Mouse (Mus musculus) layer of hippocampus, adult 18-20 months (tissue): ENCODE measurements around the gene Csf2rb. TPM values are rescaled to one million over a fixed set of nuclear protein-coding genes. Genes with fewer than 3 reads are reported as not detected.
A peak's percentile ranks its signal among the peaks of the same experiment; 100 is the strongest.
"Not testable (repeated sequence)": the region's sequence is repeated elsewhere in the genome, so short reads cannot be mapped to it uniquely, and the experiment has no call there.

Experiments used
- DNase-seq, 2 experiments: peaks; one replicate each; pipeline ENCODE4 v3.0.0; 2022; ENCODE audit warnings: low spot score in 2 of 2
- long read RNA-seq: library from polyadenylated mRNA; stranded (forward); transcript quantifications from one replicate; pipeline ENCODE4 v2.0.0, GENCODE M21; 2021
- total RNA-seq, 2 experiments: library from RNA; stranded (reverse); gene quantifications; 2 replicates each; pipeline ENCODE4 v1.2.3; 2021

Gene Csf2rb
- under 1 TPM; 0.84 to 0.97 TPM for total RNA-seq
- long read RNA-seq, result 0 reads

- no peak for DNase-seq
Observed at GRCm38 (mm10) chr15:78325671-78326339, at the start of gene Csf2rb. Csf2rb (plus strand) TSS chr15:78325752.

- DNase-seq, result no peak
Observed at GRCm38 (mm10) chr15:78278308-78278707, 47.2 kb upstream of the Csf2rb start.

GRCm38 (mm10) chr15:78287941-78288340 is 37.6 kb upstream of the Csf2rb start:
- no peak for DNase-seq

DNA sequence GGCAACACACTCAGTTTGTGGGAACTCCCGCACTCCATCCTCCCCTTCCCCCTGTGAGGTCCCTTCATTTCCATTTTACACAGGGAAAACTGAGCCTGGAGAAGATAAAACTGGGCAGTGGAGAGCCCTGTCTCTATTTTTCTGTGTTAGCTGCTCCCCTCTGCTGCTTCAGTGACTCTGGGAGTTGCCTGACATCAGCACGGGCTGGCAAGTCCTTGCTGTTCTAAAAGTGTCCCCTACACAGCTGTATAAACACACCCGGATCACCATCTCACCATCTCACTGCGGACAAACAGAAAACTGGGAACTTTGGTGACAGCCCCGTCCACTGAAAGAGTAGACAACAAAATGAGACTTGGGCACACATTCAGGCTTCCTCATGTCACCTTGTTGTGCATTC is 35.8 kb upstream of the Csf2rb start:
- not testable (repeated sequence) for DNase-seq

DNA sequence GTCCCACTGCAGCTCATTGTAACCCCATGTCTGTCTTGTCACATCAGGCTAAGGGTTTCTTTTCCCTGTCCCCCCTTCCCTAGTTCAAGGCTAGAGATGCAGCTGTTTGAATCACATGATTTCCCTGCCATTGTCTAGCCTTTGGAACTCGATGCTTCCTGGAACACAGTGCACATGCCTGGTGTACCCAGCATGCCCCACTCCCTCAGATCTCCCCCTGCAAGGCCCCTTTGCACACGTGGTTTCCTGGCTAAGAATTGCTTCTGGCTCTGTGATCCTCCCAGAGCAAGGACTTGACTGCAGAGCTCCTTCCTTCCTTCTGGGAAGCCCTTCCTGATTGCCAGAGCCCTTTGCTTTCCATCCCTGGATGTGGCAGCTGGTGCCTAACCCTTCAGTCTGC is 32.3 kb upstream of the Csf2rb start:
- DNase-seq, result not testable (repeated sequence)

DNA sequence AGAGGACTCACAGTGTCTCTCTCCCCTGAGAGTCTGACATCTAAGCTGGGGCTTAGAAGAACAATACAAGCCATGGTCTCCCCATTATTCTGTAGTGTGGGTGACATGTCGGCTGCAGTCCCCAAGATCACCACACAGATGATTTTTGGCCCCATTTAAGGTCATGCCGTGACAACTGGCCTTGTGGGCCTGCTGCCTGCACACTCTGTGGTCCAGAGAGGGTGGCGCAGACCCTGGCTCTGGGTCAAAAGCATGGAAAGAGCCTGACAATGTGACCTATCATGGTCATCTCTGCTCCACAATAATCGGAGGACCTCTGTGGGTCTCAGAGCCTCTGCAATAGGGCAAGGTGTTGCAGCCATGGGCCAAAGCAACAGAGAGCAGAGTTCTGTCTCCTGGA is 31.8 kb upstream of the Csf2rb start:
- DNase-seq, result no peak

- no peak for DNase-seq
Observed at GRCm38 (mm10) chr15:78298558-78298957, 27.0 kb upstream of the Csf2rb start.

DNA sequence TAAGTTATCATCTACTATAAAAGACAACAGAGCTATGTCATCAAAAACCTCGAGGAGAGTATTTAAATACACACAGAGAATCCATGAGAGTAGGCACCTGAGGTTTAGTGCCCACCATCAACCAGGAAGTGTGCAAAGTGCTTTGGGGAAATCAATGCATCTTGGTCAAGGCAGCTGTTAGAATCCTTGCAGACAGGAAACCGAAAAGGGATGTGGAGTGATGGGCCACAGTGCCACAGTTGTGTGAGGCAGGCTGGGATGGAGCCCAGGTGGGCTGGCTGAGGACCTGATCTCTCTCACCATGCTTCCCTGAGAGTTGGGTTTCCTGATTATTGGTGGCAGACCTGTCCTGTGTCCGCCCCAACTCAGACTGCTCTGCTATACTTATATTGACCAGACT is 25.9 kb upstream of the Csf2rb start:
- no peak for DNase-seq

- no peak for DNase-seq
Observed at GRCm38 (mm10) chr15:78300773-78301172, 24.8 kb upstream of the Csf2rb start.

GRCm38 (mm10) chr15:78302718-78303117 is 22.8 kb upstream of the Csf2rb start:
- no peak for DNase-seq

DNA sequence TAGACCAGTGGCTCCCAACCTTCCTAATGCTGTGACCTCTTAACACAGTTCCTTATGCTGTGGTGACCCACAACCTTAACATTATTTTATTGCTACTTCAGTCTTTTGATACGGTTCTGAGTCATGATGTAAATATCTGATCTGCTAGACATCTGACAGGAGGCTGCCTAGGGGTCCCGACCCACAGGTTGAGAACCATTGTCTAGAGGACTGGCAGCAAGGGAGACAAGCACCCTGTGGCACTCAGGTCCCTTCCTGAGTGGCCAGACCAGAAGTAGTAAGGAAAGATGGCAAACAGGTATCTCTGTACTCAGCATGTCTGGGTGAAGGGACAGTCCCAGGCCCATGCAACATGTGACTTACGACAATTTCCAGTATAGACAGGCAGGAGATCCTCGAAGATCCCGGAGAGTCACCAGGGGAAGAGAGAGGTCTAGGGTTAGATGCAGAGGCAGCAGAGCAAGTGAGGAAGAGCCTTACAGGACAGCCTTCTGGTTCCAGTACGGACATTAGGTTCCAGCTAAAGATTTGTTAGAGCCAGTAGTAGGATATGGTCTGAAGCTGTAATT is 21.8 kb upstream of the Csf2rb start:
- DNase-seq, result no peak

DNA sequence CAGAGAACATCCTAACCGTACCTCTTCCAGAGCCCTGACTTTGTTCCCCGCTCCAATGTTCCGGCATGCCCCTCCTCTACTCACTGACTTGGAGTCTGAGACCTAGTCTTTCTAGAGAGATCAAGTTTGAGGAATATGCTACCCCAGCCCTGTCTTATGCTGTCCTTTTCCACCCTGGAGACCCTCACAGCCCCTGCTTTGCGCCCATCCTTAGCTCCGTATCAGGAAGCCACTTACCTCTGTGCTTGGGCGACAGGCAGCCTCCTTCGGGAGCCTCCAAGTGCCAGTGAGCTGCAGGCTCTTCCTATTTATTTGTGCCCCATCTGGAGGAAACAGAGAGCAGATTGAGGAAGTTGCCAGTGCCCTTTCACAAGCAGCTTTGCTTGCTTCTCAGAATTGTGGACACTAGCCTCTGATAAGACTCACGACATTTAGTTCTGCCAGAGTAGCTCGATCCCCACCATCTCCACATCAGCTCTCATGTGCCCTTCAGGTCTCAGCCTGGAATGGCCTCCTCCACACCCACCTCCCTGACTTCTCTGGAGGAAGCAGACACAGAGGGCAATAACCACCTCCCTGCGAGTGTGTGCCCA is 20.1 kb upstream of the Csf2rb start, which contains the start of gene Csf2rb2:
Csf2rb2 (minus strand) TSS at position 381 of the 593 bp plus-strand sequence.
- peak in 1 of 2 experiments; percentile 3 for DNase-seq

DNA sequence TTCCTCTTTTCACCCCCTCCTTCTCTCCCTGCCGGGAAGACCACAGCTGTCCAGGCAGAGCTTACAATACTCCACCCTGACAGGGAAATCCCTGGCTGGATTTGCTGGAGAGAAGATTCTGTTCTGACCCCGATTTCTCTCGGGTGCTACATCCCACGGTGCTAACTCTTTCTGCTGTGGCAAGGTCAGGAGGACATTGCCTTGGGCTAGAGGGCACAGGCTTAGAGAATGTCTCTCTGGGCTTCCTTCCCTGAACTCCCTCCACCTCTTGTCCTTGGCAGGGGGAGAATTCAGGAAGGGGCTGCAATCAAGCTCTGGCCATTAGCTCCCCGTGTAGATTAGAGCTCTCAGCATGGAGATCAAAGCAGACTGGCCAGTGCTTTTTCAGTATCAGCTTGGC is 15.7 kb upstream of the Csf2rb start:
- DNase-seq, result no peak

DNA sequence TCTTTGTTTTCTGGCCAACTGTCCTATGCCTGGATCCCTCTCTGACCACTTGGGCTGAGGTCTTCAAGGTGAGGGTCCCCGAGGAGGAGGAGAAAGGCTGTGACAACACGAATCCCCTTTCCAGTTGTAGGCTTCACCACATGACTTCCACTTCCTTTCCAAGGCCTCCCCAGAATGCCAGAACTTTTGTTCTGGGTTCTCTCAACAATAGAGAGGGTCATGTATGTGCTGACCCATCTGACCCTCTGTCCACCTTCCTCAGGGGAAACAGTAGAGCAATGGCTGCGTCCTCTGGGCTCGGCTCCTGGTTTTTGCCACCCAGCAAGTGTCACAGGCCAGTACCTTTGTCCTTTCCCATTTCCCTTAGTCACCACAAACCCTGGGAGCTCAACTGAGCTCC is 14.6 kb upstream of the Csf2rb start:
- no peak for DNase-seq

GRCm38 (mm10) chr15:78312421-78313233 is 12.9 kb upstream of the Csf2rb start:
- DNase-seq, result not testable (repeated sequence)

DNA sequence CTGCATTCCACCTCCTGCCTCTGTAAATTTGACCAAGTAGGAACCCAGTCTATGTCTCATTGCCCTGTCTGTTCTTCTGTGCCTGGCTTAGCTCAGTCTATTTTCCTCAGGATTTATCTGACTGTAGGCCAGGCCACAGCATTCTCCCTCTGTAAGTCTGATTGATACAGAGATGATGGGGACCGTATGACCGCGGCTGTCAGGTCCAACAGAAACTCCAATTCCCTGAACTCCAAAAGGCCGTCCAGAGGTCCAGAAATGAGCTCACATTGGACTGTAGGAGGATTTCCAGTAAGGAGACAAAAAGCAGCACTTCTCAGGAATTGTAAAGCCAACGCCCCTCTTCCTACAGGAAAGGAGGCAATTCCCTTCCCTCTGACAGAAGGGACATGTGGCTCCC is 11.9 kb upstream of the Csf2rb start:
- DNase-seq, result not testable (repeated sequence)

- DNase-seq, result not testable (repeated sequence)
Observed at GRCm38 (mm10) chr15:78318338-78319171, 7.0 kb upstream of the Csf2rb start.

GRCm38 (mm10) chr15:78320825-78321496 is 4.6 kb upstream of the Csf2rb start:
- peak; percentile 26 to 60 for DNase-seq

DNA sequence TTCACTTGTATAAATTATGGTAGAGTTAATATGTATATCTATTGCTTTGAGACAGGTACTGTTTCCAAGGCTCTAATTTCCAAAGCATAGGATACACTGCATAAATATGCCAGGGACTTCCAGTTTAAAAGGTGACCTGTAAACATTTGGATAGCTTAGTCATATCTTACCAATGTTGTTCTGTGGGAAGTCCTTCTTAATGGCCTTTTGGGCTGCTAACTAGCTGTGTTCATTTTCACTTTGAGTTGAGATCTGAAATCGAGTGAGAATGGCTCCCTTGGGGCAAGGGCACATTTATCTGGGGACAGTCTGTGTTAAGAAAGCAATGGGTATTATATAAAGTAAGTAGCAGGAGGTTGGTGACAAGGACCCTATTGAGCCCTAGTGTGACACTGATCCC is 2.2 kb upstream of the Csf2rb start:
- DNase-seq, result no peak

GRCm38 (mm10) chr15:78324294-78324693 is 1.3 kb upstream of the Csf2rb start:
- DNase-seq, result no peak
